Mouse (Mus musculus): Measurements from ENCODE around the gene Wdtc1. TPM values are rescaled to one million over a fixed set of nuclear protein-coding genes. Genes with fewer than 3 reads are reported as not detected.

The Wdtc1 gene
- polyA plus RNA-seq, 1 experiment from 2014 or later, result 24.9 TPM

- no peaks in the 10 kb centered on the region for H3K27me3 ChIP-seq (ENCODE audit: control insufficient read depth, insufficient read depth, low read length)
- no peak overlapping the region for H3K27ac ChIP-seq (replicated peaks; ENCODE audit: low read depth, low read length)
- peaks cover 16% of the 10 kb centered on the region; the same call in 1 of the 2 replicates for H3K36me3 ChIP-seq (ENCODE audit: control insufficient read depth, insufficient read depth, low read length)
- ATAC-seq (ENCODE audit: low FRiP score, low TSS enrichment), result no peak
- H3K4me1 ChIP-seq (ENCODE audit: control insufficient read depth, insufficient read depth, low read length), result no peaks in the 10 kb centered on the region
- no peak overlapping the region for H3K9ac ChIP-seq (replicated peaks; ENCODE audit: low read length)
- no peak overlapping the region for H3K4me2 ChIP-seq (ENCODE audit: low read length)
- H3K4me3 ChIP-seq (replicated peaks; ENCODE audit: low read depth, low read length), result no peak overlapping the region
- no peak for DNase-seq
- 93% methylated on average over 3 of the region's 3 CpGs for WGBS
- no peaks in the 10 kb centered on the region for H3K9me3 ChIP-seq (ENCODE audit: control insufficient read depth, low read length)
Observed at GRCm38 (mm10) chr4:133319667-133320066, 33.6 kb downstream of the Wdtc1 start.

- DNase-seq, result no peak
- no peak for ATAC-seq (ENCODE audit: low FRiP score, low TSS enrichment)
- Histone ChIP-seq H3K9me3 (ENCODE audit: control insufficient read depth, low read length) (no peaks in the 10 kb centered on the region), H3K36me3 (ENCODE audit: control insufficient read depth, insufficient read depth, low read length) (peaks cover 18% of the 10 kb centered on the region), H3K27ac (replicated peaks; ENCODE audit: low read depth, low read length) (no peak overlapping the region), H3K27me3 (ENCODE audit: control insufficient read depth, insufficient read depth, low read length) (no peaks in the 10 kb centered on the region), H3K4me1 (ENCODE audit: control insufficient read depth, insufficient read depth, low read length) (no peaks in the 10 kb centered on the region), H3K4me2 (ENCODE audit: low read length) (no peak overlapping the region), H3K9ac (replicated peaks; ENCODE audit: low read length) (no peak overlapping the region), H3K4me3 (replicated peaks; ENCODE audit: low read depth, low read length) (no peak overlapping the region)
- 95% methylated on average over 5 of the region's 5 CpGs for WGBS
Observed at GRCm38 (mm10) chr4:133315991-133316390, 37.3 kb downstream of the Wdtc1 start.

- DNase-seq (no peak), ATAC-seq (ENCODE audit: low FRiP score, low TSS enrichment) (no peak)
- H3K4me3 ChIP-seq (replicated peaks; ENCODE audit: low read depth, low read length), result no peak overlapping the region
- no peak overlapping the region for H3K27ac ChIP-seq (replicated peaks; ENCODE audit: low read depth, low read length)
- no peaks in the 10 kb centered on the region for H3K27me3 ChIP-seq (ENCODE audit: control insufficient read depth, insufficient read depth, low read length)
- peaks cover 12% of the 10 kb centered on the region for H3K36me3 ChIP-seq (ENCODE audit: control insufficient read depth, insufficient read depth, low read length)
- WGBS, result 89% methylated on average over 8 of the region's 8 CpGs
- no peaks in the 10 kb centered on the region for H3K9me3 ChIP-seq (ENCODE audit: control insufficient read depth, low read length)
- no peak overlapping the region for H3K4me2 ChIP-seq (ENCODE audit: low read length)
- no peaks in the 10 kb centered on the region for H3K4me1 ChIP-seq (ENCODE audit: control insufficient read depth, insufficient read depth, low read length)
- no peak overlapping the region for H3K9ac ChIP-seq (replicated peaks; ENCODE audit: low read length)
Observed at GRCm38 (mm10) chr4:133314896-133315295, 38.4 kb downstream of the Wdtc1 start.

- H3K9ac ChIP-seq (replicated peaks; ENCODE audit: low read length), result no peak overlapping the region
- DNase-seq, result peak; percentile 94
Observed at GRCm38 (mm10) chr4:133309948-133310347, 43.3 kb downstream of the Wdtc1 start.

GRCm38 (mm10) chr4:133307331-133307730 lies 46.0 kb downstream of the Wdtc1 start:
- no peak for ATAC-seq (ENCODE audit: low FRiP score, low TSS enrichment)
- Histone ChIP-seq H3K4me1 (ENCODE audit: control insufficient read depth, insufficient read depth, low read length) (no peaks in the 10 kb centered on the region), H3K27ac (replicated peaks; ENCODE audit: low read depth, low read length) (no peak overlapping the region), H3K9ac (replicated peaks; ENCODE audit: low read length) (no peak overlapping the region), H3K4me2 (ENCODE audit: low read length) (no peak overlapping the region), H3K27me3 (ENCODE audit: control insufficient read depth, insufficient read depth, low read length) (no peaks in the 10 kb centered on the region), H3K36me3 (ENCODE audit: control insufficient read depth, insufficient read depth, low read length) (peaks cover 20% of the 10 kb centered on the region), H3K9me3 (ENCODE audit: control insufficient read depth, low read length) (no peaks in the 10 kb centered on the region), H3K4me3 (replicated peaks; ENCODE audit: low read depth, low read length) (no peak overlapping the region)
- WGBS, result 32% methylated on average over 3 of the region's 3 CpGs
- peak; percentile 61 for DNase-seq

More at GRCm38 (mm10) chr4:133309948-133310347, 43.3 kb downstream of the Wdtc1 start:
- no peaks in the 10 kb centered on the region for H3K27me3 ChIP-seq (ENCODE audit: control insufficient read depth, insufficient read depth, low read length)
- H3K36me3 ChIP-seq (ENCODE audit: control insufficient read depth, insufficient read depth, low read length), result peaks cover 13% of the 10 kb centered on the region
- no peaks in the 10 kb centered on the region for H3K4me1 ChIP-seq (ENCODE audit: control insufficient read depth, insufficient read depth, low read length)
- H3K9me3 ChIP-seq (ENCODE audit: control insufficient read depth, low read length), result no peaks in the 10 kb centered on the region
- H3K27ac ChIP-seq (replicated peaks; ENCODE audit: low read depth, low read length), result no peak overlapping the region
- no peak for ATAC-seq (ENCODE audit: low FRiP score, low TSS enrichment)
- no peak overlapping the region for H3K4me2 ChIP-seq (ENCODE audit: low read length)
- WGBS, result under 1% methylated on average over 3 of the region's 3 CpGs
- no peak overlapping the region for H3K4me3 ChIP-seq (replicated peaks; ENCODE audit: low read depth, low read length)

- Histone ChIP-seq H3K27me3 (ENCODE audit: control insufficient read depth, insufficient read depth, low read length) (no peaks in the 10 kb centered on the region), H3K36me3 (ENCODE audit: control insufficient read depth, insufficient read depth, low read length) (peaks cover 28% of the 10 kb centered on the region), H3K27ac (replicated peaks; ENCODE audit: low read depth, low read length) (no peak overlapping the region), H3K9ac (replicated peaks; ENCODE audit: low read length) (no peak overlapping the region), H3K4me2 (ENCODE audit: low read length) (no peak overlapping the region), H3K9me3 (ENCODE audit: control insufficient read depth, low read length) (no peaks in the 10 kb centered on the region), H3K4me1 (ENCODE audit: control insufficient read depth, insufficient read depth, low read length) (no peaks in the 10 kb centered on the region), H3K4me3 (replicated peaks; ENCODE audit: low read depth, low read length) (no peak overlapping the region)
- DNase-seq (no peak), ATAC-seq (ENCODE audit: low FRiP score, low TSS enrichment) (no peak)
- WGBS, result 93% methylated on average over 7 of the region's 7 CpGs
Observed at GRCm38 (mm10) chr4:133305825-133306224, 47.5 kb downstream of the Wdtc1 start.

GRCm38 (mm10) chr4:133304770-133305169 lies 48.5 kb downstream of the Wdtc1 start:
- no peaks in the 10 kb centered on the region for H3K4me1 ChIP-seq (ENCODE audit: control insufficient read depth, insufficient read depth, low read length)
- H3K9ac ChIP-seq (replicated peaks; ENCODE audit: low read length), result no peak overlapping the region
- no peaks in the 10 kb centered on the region for H3K27me3 ChIP-seq (ENCODE audit: control insufficient read depth, insufficient read depth, low read length)
- DNase-seq, result no peak
- H3K27ac ChIP-seq (replicated peaks; ENCODE audit: low read depth, low read length), result no peak overlapping the region
- ATAC-seq (ENCODE audit: low FRiP score, low TSS enrichment), result no peak
- no peaks in the 10 kb centered on the region for H3K9me3 ChIP-seq (ENCODE audit: control insufficient read depth, low read length)
- no peak overlapping the region for H3K4me3 ChIP-seq (replicated peaks; ENCODE audit: low read depth, low read length)
- 94% methylated on average over 7 of the region's 7 CpGs for WGBS
- peaks cover 39% of the 10 kb centered on the region for H3K36me3 ChIP-seq (ENCODE audit: control insufficient read depth, insufficient read depth, low read length)
- H3K4me2 ChIP-seq (ENCODE audit: low read length), result no peak overlapping the region

- Histone ChIP-seq H3K9ac (replicated peaks; ENCODE audit: low read length) (no peak overlapping the region), H3K27ac (replicated peaks; ENCODE audit: low read depth, low read length) (no peak overlapping the region)
- DNase-seq, result no peak
Observed at GRCm38 (mm10) chr4:133302668-133303067, 50.6 kb downstream of the Wdtc1 start.

GRCm38 (mm10) chr4:133301802-133302201 lies 51.5 kb downstream of the Wdtc1 start:
- Histone ChIP-seq H3K36me3 (ENCODE audit: control insufficient read depth, insufficient read depth, low read length) (peaks cover 55% of the 10 kb centered on the region), H3K4me2 (ENCODE audit: low read length) (no peak overlapping the region), H3K9me3 (ENCODE audit: control insufficient read depth, low read length) (no peaks in the 10 kb centered on the region), H3K4me3 (replicated peaks; ENCODE audit: low read depth, low read length) (no peak overlapping the region), H3K27me3 (ENCODE audit: control insufficient read depth, insufficient read depth, low read length) (no peaks in the 10 kb centered on the region), H3K4me1 (ENCODE audit: control insufficient read depth, insufficient read depth, low read length) (peaks cover 7% of the 10 kb centered on the region; the same call in 1 of the 2 replicates), H3K9ac (replicated peaks; ENCODE audit: low read length) (no peak overlapping the region), H3K27ac (replicated peaks; ENCODE audit: low read depth, low read length) (no peak overlapping the region)
- ATAC-seq (ENCODE audit: low FRiP score, low TSS enrichment), result no peak
- 24% methylated on average over 4 of the region's 4 CpGs for WGBS
- DNase-seq, result peak; percentile 85

More at GRCm38 (mm10) chr4:133302668-133303067, 50.6 kb downstream of the Wdtc1 start:
- Histone ChIP-seq H3K4me3 (replicated peaks; ENCODE audit: low read depth, low read length) (no peak overlapping the region), H3K4me2 (ENCODE audit: low read length) (no peak overlapping the region), H3K36me3 (ENCODE audit: control insufficient read depth, insufficient read depth, low read length) (peaks cover 49% of the 10 kb centered on the region), H3K9me3 (ENCODE audit: control insufficient read depth, low read length) (no peaks in the 10 kb centered on the region), H3K4me1 (ENCODE audit: control insufficient read depth, insufficient read depth, low read length) (peaks cover 3% of the 10 kb centered on the region; the same call in 1 of the 2 replicates), H3K27me3 (ENCODE audit: control insufficient read depth, insufficient read depth, low read length) (no peaks in the 10 kb centered on the region)
- WGBS, result 83% methylated on average over 5 of the region's 5 CpGs
- no peak for ATAC-seq (ENCODE audit: low FRiP score, low TSS enrichment)

Data from midbrain, embryonic 14.5 days (tissue).